Mouse (Mus musculus) R1 (cell line): Measurements from ENCODE around the gene Gm16440.
"Not testable (repeated sequence)": the region's sequence is repeated elsewhere in the genome, so short reads cannot be mapped to it uniquely, and the experiment has no call there.

Experiments
- DNase-seq: peaks from one replicate; pipeline ENCODE4 v3.0.0-alpha.2; 2018; ENCODE audit warnings: low read depth, low spot score

Gene Gm16440

DNA sequence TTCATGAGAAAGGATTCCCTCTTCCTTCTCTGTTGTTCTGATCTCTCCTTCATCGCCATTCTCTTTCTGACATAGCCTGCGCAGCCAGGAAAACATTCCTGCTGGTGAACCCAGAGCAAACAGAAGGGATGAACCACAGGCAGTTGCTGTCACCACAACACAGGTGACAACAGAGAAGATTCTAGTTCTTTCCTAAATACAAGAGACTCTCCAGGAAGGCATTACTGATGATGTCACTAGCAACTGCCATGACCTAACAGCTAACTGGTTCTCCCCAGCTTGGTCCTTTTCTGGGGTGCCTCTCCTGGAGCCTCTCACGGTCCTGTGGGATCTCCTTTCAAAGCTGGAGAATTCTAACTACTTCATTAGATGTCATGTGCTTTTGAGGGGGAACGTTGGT is at the start of gene Gm16440:
Gene Gm16440 (minus strand): TSS at position 101 of the 400 bp plus-strand sequence.
- not testable (repeated sequence) for DNase-seq

DNA sequence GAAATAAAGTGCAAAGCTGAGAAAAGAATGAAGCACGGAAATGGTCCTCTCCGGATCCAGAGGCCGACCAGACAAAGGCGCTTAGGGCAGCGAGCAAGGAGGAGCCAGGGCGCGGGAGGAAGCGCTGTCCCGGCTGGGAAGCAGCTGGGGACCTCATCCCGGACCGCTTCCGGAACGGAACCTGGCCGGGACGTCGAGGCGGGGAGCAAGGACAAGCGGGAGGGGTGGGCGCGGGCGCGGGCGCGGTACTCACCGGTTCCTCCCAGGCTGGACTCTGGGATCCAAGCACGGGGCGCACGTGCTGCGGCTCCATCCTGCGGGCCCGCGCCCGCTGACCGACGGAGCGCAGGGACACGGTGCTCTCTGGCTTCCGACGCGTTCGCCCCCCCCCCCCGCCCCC is 36.6 kb upstream of the Gm16440 start:
- DNase-seq, result not testable (repeated sequence)

DNA sequence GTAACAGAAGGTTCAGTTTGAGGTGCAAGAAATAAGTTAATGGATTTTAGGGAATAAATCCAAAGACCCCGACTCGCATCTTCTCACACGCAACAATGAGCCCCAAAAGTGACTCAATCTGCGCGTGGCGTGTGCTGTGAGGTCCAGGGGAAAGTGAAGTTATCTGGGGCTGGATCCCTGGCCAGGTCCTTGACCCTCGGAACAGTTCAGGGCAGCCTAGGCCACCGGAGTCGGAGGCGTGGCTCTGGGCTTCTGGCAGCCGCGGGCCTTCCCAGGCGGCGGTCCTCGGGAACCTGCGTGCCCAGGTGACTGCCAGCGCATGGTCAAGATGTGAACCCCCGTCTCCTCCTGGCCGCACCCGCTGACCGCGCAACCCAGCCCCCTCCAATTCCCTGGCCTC is 36.2 kb upstream of the Gm16440 start:
- not testable (repeated sequence) for DNase-seq

- DNase-seq, result not testable (repeated sequence)
Observed at GRCm38 (mm10) chr14:6412382-6412781, 22.3 kb upstream of the Gm16440 start, which contains the start of gene Gm3591. TSS of gene Gm3591 (minus strand) at chr14:6412482.

GRCm38 (mm10) chr14:6343578-6343977 is 46.5 kb downstream of the Gm16440 start, which contains the start of gene Gm3618:
TSS of gene Gm3618 (minus strand) at chr14:6343678.
- not testable (repeated sequence) for DNase-seq
